Mouse (Mus musculus) embryonic facial prominence, embryonic 13.5 days (tissue): ENCODE measurements around the gene Pan2. TPM values are rescaled to one million over a fixed set of nuclear protein-coding genes. Genes with fewer than 3 reads are reported as not detected.
A peak's percentile ranks its signal among the peaks of the same experiment; 100 is the strongest.
"Not testable (repeated sequence)": the region's sequence is repeated elsewhere in the genome, so short reads cannot be mapped to it uniquely, and the experiment has no call there.

Experiments
- ATAC-seq: fragments of 200-750 bp; cut with Nextera tagmentation; 2 replicates; pipeline ENCODE4 v1.8.0; 2017; ENCODE audit warnings: low read depth; ENCODE audit not compliant: insufficient number of reproducible peaks, insufficient read depth, low FRiP score, low TSS enrichment
- H3K27ac ChIP-seq: fragments of 300-500 bp; sonication (generic); 2 replicates; pipeline ENCODE4 v1.5.1; 2015; ENCODE audit warnings: moderate library complexity, mild to moderate bottlenecking, inconsistent platforms
- H3K27me3 ChIP-seq: fragments of 300-500 bp; sonication (generic); 2 replicates; pipeline ENCODE4 v1.6.1; 2015; ENCODE audit warnings: mild to moderate bottlenecking, inconsistent platforms
- H3K36me3 ChIP-seq: fragments of 300-500 bp; sonication (generic); 2 replicates; pipeline ENCODE4 v1.6.1; 2015; ENCODE audit warnings: mild to moderate bottlenecking, inconsistent platforms
- H3K4me1 ChIP-seq: fragments of 300-500 bp; sonication (generic); 2 replicates; pipeline ENCODE4 v1.6.1; 2015; ENCODE audit warnings: inconsistent platforms
- H3K4me2 ChIP-seq: fragments of 300-500 bp; sonication (generic); 2 replicates; pipeline ENCODE4 v1.6.1; 2015; ENCODE audit warnings: moderate library complexity, mild to moderate bottlenecking, inconsistent platforms
- H3K4me3 ChIP-seq: fragments of 300-500 bp; sonication (generic); 2 replicates; pipeline ENCODE4 v1.5.1; 2015; ENCODE audit warnings: mild to moderate bottlenecking, inconsistent platforms
- H3K9ac ChIP-seq: fragments of 300-500 bp; sonication (generic); 2 replicates; pipeline ENCODE4 v1.6.1; 2015; ENCODE audit warnings: mild to moderate bottlenecking, inconsistent platforms
- H3K9me3 ChIP-seq: fragments of 300-500 bp; sonication (generic); 2 replicates; pipeline ENCODE4 v1.6.1; 2016; ENCODE audit warnings: inconsistent platforms
- WGBS: fragments of 180-500 bp; shearing (Covaris S2); methylation state at CpG from one replicate; pipeline ENCODE4 v1.1.7; 2015; ENCODE audit warnings: mixed read lengths; 5-methylcytosine and 5-hydroxymethylcytosine counted together
- polyA plus RNA-seq: library from polyadenylated mRNA; unstranded; fragments of >200 nt; fragmentation: Nextera tagmentation; extraction: Ambion mirVana; gene quantifications from 2 replicates; pipeline ENCODE4 v1.2.1, GENCODE M21; 2015

Gene Pan2
- polyA plus RNA-seq, 1 experiment from 2014 or later: 32.3 TPM

DNA sequence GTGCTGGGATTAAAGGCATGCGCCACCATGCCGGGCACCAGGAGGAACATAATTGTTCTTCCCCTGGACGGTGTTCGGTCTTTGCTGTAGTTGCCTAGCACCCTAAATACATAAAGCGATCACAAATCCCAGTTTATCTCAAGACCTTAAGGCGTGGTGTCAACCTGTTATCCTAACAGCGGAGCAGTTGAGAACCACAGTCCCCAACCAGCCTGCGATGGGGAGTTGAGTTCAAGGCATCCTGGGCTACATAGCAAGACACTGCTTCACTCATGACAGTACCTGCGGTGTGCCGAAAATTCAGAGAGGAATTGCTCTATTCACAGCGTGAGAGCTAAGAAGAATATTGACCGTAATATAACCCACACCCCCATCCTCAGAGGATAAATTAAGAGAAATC is 18.5 kb downstream of the Pan2 start:
- H3K36me3 ChIP-seq: peaks cover 67% of the 10 kb centered on the region
- H3K9me3 ChIP-seq: no peaks in the 10 kb centered on the region
- H3K4me2 ChIP-seq: peak overlapping the region; percentile 77
- H3K9ac ChIP-seq: peak overlapping the region; percentile 55; the same call in 1 of the 2 replicates
- peaks cover 18% of the 10 kb centered on the region for H3K4me1 ChIP-seq
- WGBS: 63% methylated on average over 12 of the region's 12 CpGs
- H3K4me3 ChIP-seq: peak overlapping the region; percentile 91
- H3K27me3 ChIP-seq: no peaks in the 10 kb centered on the region
- ATAC-seq: no peak
- peak overlapping the region; percentile 98 for H3K27ac ChIP-seq

GRCm38 (mm10) chr10:128322141-128323108 is 19.3 kb downstream of the Pan2 start, which contains the start of gene Cnpy2:
TSS of gene Cnpy2 (plus strand) at chr10:128322459.
- Histone ChIP-seq H3K27ac (peak within 1 kb of the TSS; percentile 98), H3K4me1 (peaks cover 18% of the 10 kb centered on the region), H3K9ac (peak within 1 kb of the TSS; percentile 99), H3K36me3 (peaks cover 70% of the 10 kb centered on the region), H3K4me2 (peak within 1 kb of the TSS; percentile 77), H3K9me3 (no peaks in the 10 kb centered on the region), H3K27me3 (no peaks in the 10 kb centered on the region), H3K4me3 (peak within 1 kb of the TSS; percentile 91)
- under 1% methylated on average over 40 of the region's 40 CpGs for WGBS
- peak; percentile 90 for ATAC-seq

DNA sequence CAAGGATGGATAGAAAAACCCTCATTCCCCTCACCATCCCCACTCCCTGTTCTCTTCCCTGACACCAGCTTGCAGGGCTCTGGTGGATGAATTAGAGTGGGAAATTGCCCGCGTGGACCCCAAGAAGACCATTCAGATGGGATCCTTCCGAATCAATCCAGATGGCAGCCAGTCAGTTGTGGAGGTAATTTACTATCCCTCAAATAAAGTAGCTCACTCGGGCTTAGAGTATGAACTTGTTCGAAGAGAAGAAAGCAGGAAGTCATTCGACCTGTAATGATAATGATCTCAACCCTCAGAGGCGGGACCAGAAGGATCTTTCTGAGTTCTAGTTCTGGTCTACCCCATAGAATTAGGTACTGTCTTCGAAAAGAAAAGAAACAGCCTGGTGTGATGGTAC is 20.4 kb downstream of the Pan2 start:
- no peaks in the 10 kb centered on the region for H3K9me3 ChIP-seq
- peak overlapping the region; percentile 91 for H3K4me3 ChIP-seq
- H3K27me3 ChIP-seq: no peaks in the 10 kb centered on the region
- H3K27ac ChIP-seq: peak overlapping the region; percentile 98
- H3K4me1 ChIP-seq: peaks cover 18% of the 10 kb centered on the region
- peak overlapping the region; percentile 77 for H3K4me2 ChIP-seq
- WGBS: 78% methylated on average over 8 of the region's 8 CpGs
- H3K9ac ChIP-seq: peak overlapping the region; percentile 99
- ATAC-seq: no peak
- H3K36me3 ChIP-seq: peaks cover 70% of the 10 kb centered on the region

DNA sequence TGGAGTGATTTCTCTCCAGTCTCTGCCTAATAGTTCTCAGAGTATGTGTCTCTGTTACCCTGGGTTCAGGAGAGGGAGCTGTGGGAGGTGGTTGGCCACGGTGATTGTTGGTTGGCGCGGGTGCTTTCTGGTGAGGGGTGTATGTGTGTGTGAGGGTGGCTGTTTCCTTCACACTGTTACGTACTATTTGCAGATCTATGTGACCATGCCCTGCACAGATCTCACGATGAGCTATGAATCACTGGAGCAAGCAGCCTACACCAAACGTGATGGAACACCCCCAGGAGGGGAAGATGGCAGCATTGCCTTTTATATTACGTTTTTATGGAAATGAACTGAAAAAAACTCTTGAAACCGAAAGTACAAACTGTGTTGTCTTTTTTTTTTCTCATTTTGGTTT is 23.7 kb downstream of the Pan2 start:
- Histone ChIP-seq H3K4me1 (peaks cover 14% of the 10 kb centered on the region), H3K27me3 (no peaks in the 10 kb centered on the region), H3K4me2 (no peak overlapping the region), H3K36me3 (peaks cover 52% of the 10 kb centered on the region), H3K4me3 (no peak overlapping the region), H3K9me3 (no peaks in the 10 kb centered on the region), H3K27ac (no peak overlapping the region), H3K9ac (no peak overlapping the region)
- ATAC-seq: no peak
- WGBS: 94% methylated on average over 8 of the region's 8 CpGs

DNA sequence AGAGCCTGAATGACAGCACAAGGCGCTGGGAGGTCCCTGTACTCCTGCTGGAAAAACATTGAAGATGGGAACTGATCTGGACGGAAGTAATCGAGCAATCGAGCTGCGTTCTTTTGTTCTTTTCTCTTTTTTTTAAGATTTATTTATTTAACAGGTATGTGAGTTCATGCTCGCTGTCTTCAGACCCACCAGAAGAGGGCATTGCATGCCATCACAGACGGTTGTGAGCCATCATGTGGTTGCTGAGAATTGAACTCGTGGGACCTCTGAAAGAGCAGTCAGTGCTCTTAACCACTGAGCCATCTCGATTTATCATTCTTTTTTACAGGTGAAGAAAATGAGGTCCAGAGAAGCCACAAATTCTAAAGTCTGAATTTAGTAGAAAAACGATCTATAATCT is 24.5 kb downstream of the Pan2 start:
- H3K9ac ChIP-seq: no peak overlapping the region
- no peak overlapping the region for H3K4me3 ChIP-seq
- H3K27ac ChIP-seq: no peak overlapping the region
- H3K27me3 ChIP-seq: no peaks in the 10 kb centered on the region
- no peak overlapping the region for H3K4me2 ChIP-seq
- ATAC-seq: no peak
- H3K9me3 ChIP-seq: no peaks in the 10 kb centered on the region
- peaks cover 52% of the 10 kb centered on the region for H3K36me3 ChIP-seq
- H3K4me1 ChIP-seq: peaks cover 14% of the 10 kb centered on the region
- 90% methylated on average over 10 of the region's 10 CpGs for WGBS

- not testable (repeated sequence) for ATAC-seq, H3K27ac ChIP-seq, H3K4me2 ChIP-seq, H3K4me3 ChIP-seq, H3K9ac ChIP-seq, H3K9me3 ChIP-seq, H3K4me1 ChIP-seq, H3K27me3 ChIP-seq
- peaks cover 17% of the 10 kb centered on the region for H3K36me3 ChIP-seq
- 79% methylated on average over 6 of the region's 6 CpGs for WGBS
These were observed 29.5 kb downstream of the Pan2 start for GRCm38 (mm10) chr10:128332358-128333249.

- H3K9ac ChIP-seq: no peak overlapping the region
- no peak overlapping the region for H3K4me3 ChIP-seq
- H3K36me3 ChIP-seq: 0 out of 2 replicates have a peak, but pooled peaks cover 3% of the 10 kb centered on the region
- H3K4me2 ChIP-seq: no peak overlapping the region
- H3K27me3 ChIP-seq: no peaks in the 10 kb centered on the region
- no peak for ATAC-seq
- no peak overlapping the region for H3K27ac ChIP-seq
- H3K4me1 ChIP-seq: peaks cover 25% of the 10 kb centered on the region
- WGBS: 5% methylated on average over 4 of the region's 4 CpGs
- H3K9me3 ChIP-seq: no peaks in the 10 kb centered on the region
These were observed 32.4 kb downstream of the Pan2 start for GRCm38 (mm10) chr10:128335582-128335981.

DNA sequence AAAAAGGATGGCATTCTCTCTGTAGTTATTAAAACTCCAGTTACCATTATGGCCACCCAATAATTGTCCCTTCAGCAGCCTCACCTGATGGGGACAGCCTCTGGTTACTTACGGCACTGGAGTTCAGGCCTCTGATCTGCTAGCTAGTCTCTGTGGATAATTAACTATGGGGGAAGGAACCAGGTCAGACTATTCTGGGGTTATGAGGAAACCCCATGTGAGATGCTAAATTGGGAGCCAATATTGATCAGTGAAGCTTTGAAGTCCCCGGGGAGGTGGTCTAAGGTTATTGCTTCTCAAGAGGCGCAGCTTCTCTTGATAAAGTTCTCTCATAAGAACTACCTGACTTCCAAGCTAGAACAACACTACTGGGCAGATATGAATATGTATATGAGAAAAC is 33.1 kb downstream of the Pan2 start:
- Histone ChIP-seq H3K4me3 (no peak overlapping the region), H3K36me3 (peaks cover 3% of the 10 kb centered on the region; the same call in 1 of the 2 replicates), H3K9me3 (no peaks in the 10 kb centered on the region), H3K4me2 (no peak overlapping the region), H3K27ac (no peak overlapping the region), H3K4me1 (peaks cover 25% of the 10 kb centered on the region), H3K9ac (no peak overlapping the region), H3K27me3 (no peaks in the 10 kb centered on the region)
- ATAC-seq: no peak
- WGBS: 97% methylated on average over 3 of the region's 3 CpGs

DNA sequence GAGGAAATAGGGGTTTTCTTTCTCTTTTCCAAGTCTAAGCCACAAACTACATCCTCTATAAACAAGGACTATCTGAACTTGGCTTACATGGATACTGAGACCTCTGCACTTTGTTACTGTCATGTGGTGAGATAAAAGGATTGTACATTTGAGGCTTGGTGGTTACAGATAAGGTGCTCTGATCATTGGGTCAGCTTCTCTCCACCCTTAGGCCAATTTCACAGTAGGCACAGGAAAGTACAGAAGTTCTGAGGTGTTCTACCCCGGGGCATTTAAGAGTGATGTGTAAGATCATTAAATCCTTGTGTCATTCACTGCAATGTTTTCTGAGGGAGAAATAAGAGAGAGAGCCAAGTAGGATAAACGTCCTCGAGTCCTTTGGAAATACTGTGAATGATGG is 33.5 kb downstream of the Pan2 start:
- peaks cover 3% of the 10 kb centered on the region; the same call in 1 of the 2 replicates for H3K36me3 ChIP-seq
- WGBS: 83% methylated on average over 3 of the region's 3 CpGs
- H3K27me3 ChIP-seq: no peaks in the 10 kb centered on the region
- H3K9ac ChIP-seq: peak overlapping the region; percentile 98
- H3K9me3 ChIP-seq: no peaks in the 10 kb centered on the region
- ATAC-seq: no peak
- H3K4me1 ChIP-seq: peaks cover 25% of the 10 kb centered on the region
- peak overlapping the region; percentile 99 for H3K4me3 ChIP-seq
- no peak overlapping the region; the same call in 1 of the 2 replicates for H3K27ac ChIP-seq
- H3K4me2 ChIP-seq: peak overlapping the region; percentile 91

DNA sequence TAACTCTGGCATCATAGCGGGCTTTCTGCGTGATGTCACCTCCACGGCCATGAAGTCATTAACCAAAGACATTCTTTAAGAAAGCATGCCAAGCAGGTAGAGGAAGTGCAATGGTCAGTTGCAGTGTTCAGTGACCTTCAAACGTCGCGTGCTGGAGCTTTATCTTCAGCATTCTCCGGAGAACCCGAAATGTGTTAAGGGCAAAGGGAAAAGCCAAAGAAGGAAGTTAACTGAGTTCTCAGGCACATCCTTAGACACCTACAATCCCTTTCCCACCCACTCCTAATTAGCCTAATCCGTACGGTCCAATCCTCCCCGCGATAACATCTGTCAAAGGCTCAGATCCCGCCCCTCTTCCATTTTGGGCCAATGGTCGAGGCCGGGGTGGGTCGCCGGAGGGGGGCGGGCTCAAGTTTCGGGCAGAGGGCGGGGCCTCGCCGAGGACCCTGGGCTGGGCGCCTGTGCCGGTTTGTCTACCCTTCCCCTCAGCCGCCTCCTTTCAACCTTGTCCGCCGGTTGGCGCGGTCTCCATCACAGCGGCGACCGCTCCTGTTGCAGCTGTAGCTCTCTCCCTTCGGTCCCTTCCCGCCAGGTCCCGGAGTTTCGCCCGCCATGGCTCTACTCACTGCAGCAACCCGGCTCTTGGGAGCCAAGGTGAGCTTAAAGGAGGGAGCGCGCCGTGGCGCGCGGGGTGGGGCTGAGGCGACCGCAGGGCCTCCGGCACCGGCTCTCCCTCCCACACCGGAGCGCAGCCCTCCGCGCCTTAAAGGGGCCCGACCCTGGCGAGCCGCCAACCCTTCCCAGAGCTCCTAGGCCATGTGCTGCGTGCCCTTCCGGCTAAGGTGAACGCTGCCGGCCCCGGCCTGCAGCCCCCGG is 34.4 kb downstream of the Pan2 start, which contains the start of gene Cs:
TSS of gene Cs (plus strand) at position 429 of the 876 bp plus-strand sequence.
- H3K36me3 ChIP-seq: peaks cover 3% of the 10 kb centered on the region; the same call in 1 of the 2 replicates
- H3K4me1 ChIP-seq: peaks cover 25% of the 10 kb centered on the region
- H3K9ac ChIP-seq: peak within 1 kb of the TSS; percentile 98
- ATAC-seq: peak; percentile 98
- WGBS: under 1% methylated on average over 60 of the region's 61 CpGs
- no peaks in the 10 kb centered on the region for H3K27me3 ChIP-seq
- peak within 1 kb of the TSS; percentile 91 for H3K4me2 ChIP-seq
- H3K9me3 ChIP-seq: no peaks in the 10 kb centered on the region
- H3K4me3 ChIP-seq: peak within 1 kb of the TSS; percentile 99
- H3K27ac ChIP-seq: peak within 1 kb of the TSS; percentile 94
